Mouse (Mus musculus): ENCODE results near the gene Rlbp1.

- no peak for TF ChIP-seq POLR2A (IDR thresholded peaks at IDR 0.05; ENCODE audit: insufficient read length, low read depth)
- no peak for TF ChIP-seq MAX (IDR thresholded peaks at IDR 0.05; ENCODE audit: low read depth)
Observed at GRCm38 (mm10) chr7:79358350-79359182, 28.3 kb downstream of the Rlbp1 start.

Data from myocyte (in vitro differentiated cells).